Mouse (Mus musculus) liver, adult 2 months (tissue): Measurements from ENCODE around the gene Insl6. TPM values are rescaled to one million over a fixed set of nuclear protein-coding genes. Genes with fewer than 3 reads are reported as not detected.

Experiments used
- DNase-seq: peaks from one replicate; pipeline ENCODE4 v3.0.0-alpha.2; 2011; ENCODE audit warnings: low read depth, low spot score; ENCODE audit errors: extremely low read depth
- H3K27ac ChIP-seq: fragments of 200-500 bp; replicated peaks from 2 replicates; pipeline ENCODE4 v1.5.1; 2012; ENCODE audit warnings: low read depth, mild to moderate bottlenecking, control low read depth, inconsistent platforms, low read length; ENCODE audit not compliant: insufficient read depth
- H3K27me3 ChIP-seq: fragments of 200-500 bp; 2 replicates; pipeline ENCODE4 v1.6.1; 2012; ENCODE audit warnings: mild to moderate bottlenecking, moderate library complexity, low read length, inconsistent platforms; ENCODE audit not compliant: control insufficient read depth, insufficient read depth
- H3K36me3 ChIP-seq: fragments of 200-500 bp; 2 replicates; pipeline ENCODE4 v1.6.1; 2012; ENCODE audit warnings: low read length, inconsistent platforms; ENCODE audit not compliant: control insufficient read depth, insufficient read depth
- H3K4me1 ChIP-seq: fragments of 200-500 bp; 2 replicates; pipeline ENCODE4 v1.6.1; 2011; ENCODE audit warnings: low read length; ENCODE audit not compliant: control insufficient read depth, insufficient read depth
- H3K4me3 ChIP-seq: fragments of 200-500 bp; 2 replicates; pipeline ENCODE4 v1.5.1; 2011; ENCODE audit warnings: low read depth, mild to moderate bottlenecking, control low read depth, low read length, moderate library complexity; ENCODE audit not compliant: insufficient read depth
- H3K79me2 ChIP-seq: fragments of 200-500 bp; 2 replicates; pipeline ENCODE4 v1.6.1; 2012; ENCODE audit warnings: inconsistent platforms, mild to moderate bottlenecking, low read length, moderate library complexity; ENCODE audit not compliant: control insufficient read depth, insufficient read depth
- H3K9ac ChIP-seq: fragments of 200-500 bp; 2 replicates; pipeline ENCODE4 v1.6.1; 2012; ENCODE audit warnings: low read depth, mild to moderate bottlenecking, control low read depth, inconsistent platforms, low read length
- CTCF ChIP-seq: fragments of 200-500 bp; IDR thresholded peaks from 2 replicates; pipeline ENCODE4 v1.5.1; 2011; ENCODE audit warnings: low read depth, low read length, control low read depth
- POLR2A ChIP-seq: fragments of 200-500 bp; IDR thresholded peaks from 2 replicates; pipeline ENCODE4 v1.6.1; 2011; ENCODE audit warnings: low read length, control low read depth; ENCODE audit not compliant: insufficient read depth; ENCODE audit errors: extremely low read depth
- WGBS: fragments of 180-500 bp; shearing (Covaris S2); methylation state at CpG from one replicate; pipeline ENCODE4 v1.1.7; 2018; 5-methylcytosine and 5-hydroxymethylcytosine counted together
- polyA plus RNA-seq: library from polyadenylated mRNA; depleted of rRNA; stranded (reverse); fragments of >200 nt; gene quantifications from 2 replicates; pipeline ENCODE4 v1.2.3, GENCODE M21; 2012
- total RNA-seq: library from RNA; depleted of rRNA; stranded (reverse); fragments of >200 nt; gene quantifications from 2 replicates; pipeline ENCODE4 v1.2.3, GENCODE M21; 2014

Gene Insl6
- total and polyA plus RNA-seq, 2 experiments = 0.13 to 1.2 TPM

GRCm38 (mm10) chr19:29311791-29312190 is 13.4 kb downstream of the Insl6 start:
- DNase-seq = no peak
- H3K4me1 ChIP-seq = no peaks in the 10 kb centered on the region
- 92% methylated on average over 8 of the region's 8 CpGs for WGBS
- no peak overlapping the region for H3K9ac ChIP-seq
- no peak overlapping the region for H3K4me3 ChIP-seq
- H3K27me3 ChIP-seq = no peaks in the 10 kb centered on the region
- H3K79me2 ChIP-seq = no peaks in the 10 kb centered on the region
- H3K36me3 ChIP-seq = peaks cover 14% of the 10 kb centered on the region; the same call in 1 of the 2 replicates
- no peak overlapping the region for H3K27ac ChIP-seq
- no peak for TF ChIP-seq CTCF
- TF ChIP-seq POLR2A = no peak

GRCm38 (mm10) chr19:29308832-29309231 is 16.3 kb downstream of the Insl6 start:
- H3K27ac ChIP-seq = no peak overlapping the region
- no peak for DNase-seq
- H3K9ac ChIP-seq = no peak overlapping the region
- H3K4me1 ChIP-seq = no peaks in the 10 kb centered on the region
- no peaks in the 10 kb centered on the region for H3K79me2 ChIP-seq
- TF ChIP-seq POLR2A (no peak), CTCF (no peak)
- H3K36me3 ChIP-seq = peaks cover 17% of the 10 kb centered on the region
- no peaks in the 10 kb centered on the region for H3K27me3 ChIP-seq
- H3K4me3 ChIP-seq = no peak overlapping the region

GRCm38 (mm10) chr19:29302119-29302518 is 23.0 kb downstream of the Insl6 start:
- peaks cover 36% of the 10 kb centered on the region for H3K36me3 ChIP-seq

GRCm38 (mm10) chr19:29300919-29301318 is 24.2 kb downstream of the Insl6 start:
- TF ChIP-seq POLR2A (no peak), CTCF (no peak)
- H3K36me3 ChIP-seq = peaks cover 36% of the 10 kb centered on the region
- H3K9ac ChIP-seq = no peak overlapping the region
- no peaks in the 10 kb centered on the region for H3K79me2 ChIP-seq
- H3K4me3 ChIP-seq = no peak overlapping the region
- no peak for DNase-seq
- H3K4me1 ChIP-seq = no peaks in the 10 kb centered on the region
- 98% methylated on average over 13 of the region's 13 CpGs for WGBS
- no peak overlapping the region for H3K27ac ChIP-seq
- H3K27me3 ChIP-seq = no peaks in the 10 kb centered on the region

More at GRCm38 (mm10) chr19:29302119-29302518, 23.0 kb downstream of the Insl6 start:
- H3K27ac ChIP-seq = no peak overlapping the region
- no peaks in the 10 kb centered on the region for H3K27me3 ChIP-seq
- no peaks in the 10 kb centered on the region for H3K79me2 ChIP-seq
- no peak overlapping the region for H3K9ac ChIP-seq
- DNase-seq = no peak
- H3K4me3 ChIP-seq = no peak overlapping the region
- TF ChIP-seq CTCF (no peak), POLR2A (no peak)
- no peaks in the 10 kb centered on the region for H3K4me1 ChIP-seq
- 93% methylated on average over 2 of the region's 2 CpGs for WGBS

GRCm38 (mm10) chr19:29297366-29297765 is 27.8 kb downstream of the Insl6 start:
- 87% methylated on average over 1 of the region's 1 CpGs for WGBS
- TF ChIP-seq POLR2A (no peak), CTCF (no peak)

GRCm38 (mm10) chr19:29296166-29296565 is 29.0 kb downstream of the Insl6 start:
- peaks cover 40% of the 10 kb centered on the region for H3K36me3 ChIP-seq
- no peak for DNase-seq
- H3K4me3 ChIP-seq = no peak overlapping the region
- no peaks in the 10 kb centered on the region for H3K4me1 ChIP-seq
- no peaks in the 10 kb centered on the region for H3K79me2 ChIP-seq
- no peak overlapping the region for H3K27ac ChIP-seq
- H3K27me3 ChIP-seq = no peaks in the 10 kb centered on the region
- no peak for TF ChIP-seq CTCF
- TF ChIP-seq POLR2A = no peak
- no peak overlapping the region for H3K9ac ChIP-seq

More at GRCm38 (mm10) chr19:29297366-29297765, 27.8 kb downstream of the Insl6 start:
- Histone ChIP-seq H3K4me1 (no peaks in the 10 kb centered on the region), H3K79me2 (no peaks in the 10 kb centered on the region), H3K27me3 (no peaks in the 10 kb centered on the region), H3K27ac (no peak overlapping the region), H3K9ac (no peak overlapping the region), H3K4me3 (no peak overlapping the region), H3K36me3 (peaks cover 38% of the 10 kb centered on the region)
- DNase-seq = no peak
